Mouse (Mus musculus) small intestine, adult 10 weeks (tissue): Measurements from ENCODE around the gene Lhx8. TPM values are rescaled to one million over a fixed set of nuclear protein-coding genes. Genes with fewer than 3 reads are reported as not detected.

ENCODE experiments used
- polyA plus RNA-seq: library from polyadenylated mRNA; stranded (reverse); fragments of 350-450 nt; fragmentation: Illumina TruSeq; extraction: RNeasy Lipid Tissue Mini Kit (QIAGEN cat#74804); gene quantifications from one replicate; pipeline ENCODE4 v1.2.3, GENCODE M21; 2014; ENCODE audit warnings: low replicate concordance

Gene Lhx8
- not detected for polyA plus RNA-seq

GRCm38 (mm10) chr3:154330181-154331002 lies at the start of gene Lhx8:
Lhx8 (minus strand) TSS chr3:154330659.

